Mouse (Mus musculus) 3T3-L1 (cell line): ENCODE results near the gene Zfp867.

Experiments
- DNase-seq: peaks from one replicate; pipeline ENCODE4 v3.0.0-alpha.2; 2015; ENCODE audit warnings: low read depth, low spot score

Gene Zfp867

GRCm38 (mm10) chr11:59472326-59472677, at the start of gene Zfp867:
Gene Zfp867, minus strand, starts transcription at chr11:59472474.
- DNase-seq = peak; percentile 95

- no peak for DNase-seq
Measured at GRCm38 (mm10) chr11:59519741-59520495, 47.6 kb upstream of the Zfp867 start.

GRCm38 (mm10) chr11:59518226-59518625, 46.0 kb upstream of the Zfp867 start:
- no peak for DNase-seq

- no peak for DNase-seq
Measured at GRCm38 (mm10) chr11:59517441-59517840, 45.2 kb upstream of the Zfp867 start.

GRCm38 (mm10) chr11:59514789-59515188, 42.5 kb upstream of the Zfp867 start:
- no peak for DNase-seq

GRCm38 (mm10) chr11:59514381-59514780, 42.1 kb upstream of the Zfp867 start:
- no peak for DNase-seq

GRCm38 (mm10) chr11:59513556-59513955, 41.3 kb upstream of the Zfp867 start:
- DNase-seq = peak; percentile 39

GRCm38 (mm10) chr11:59512733-59513132, 40.5 kb upstream of the Zfp867 start:
- no peak for DNase-seq

- DNase-seq = no peak
Measured at GRCm38 (mm10) chr11:59511558-59511957, 39.3 kb upstream of the Zfp867 start.

GRCm38 (mm10) chr11:59506713-59507074, 34.4 kb upstream of the Zfp867 start:
- no peak for DNase-seq

- peak; percentile 90 for DNase-seq
Measured at GRCm38 (mm10) chr11:59505839-59506712, 33.8 kb upstream of the Zfp867 start.

- DNase-seq = peak; percentile 75
Measured at GRCm38 (mm10) chr11:59505351-59505838, 33.1 kb upstream of the Zfp867 start.

- no peak for DNase-seq
Measured at GRCm38 (mm10) chr11:59501978-59502700, 29.9 kb upstream of the Zfp867 start.

GRCm38 (mm10) chr11:59497747-59498146, 25.5 kb upstream of the Zfp867 start:
- DNase-seq = no peak

- DNase-seq = no peak
Measured at GRCm38 (mm10) chr11:59496672-59497310, 24.5 kb upstream of the Zfp867 start.

GRCm38 (mm10) chr11:59486222-59486621, 13.9 kb upstream of the Zfp867 start:
- DNase-seq = no peak

GRCm38 (mm10) chr11:59485641-59486040, 13.4 kb upstream of the Zfp867 start:
- DNase-seq = no peak

- peak; percentile 83 for DNase-seq
Measured at GRCm38 (mm10) chr11:59483212-59483611, 10.9 kb upstream of the Zfp867 start.

- peak; percentile 27 for DNase-seq
Measured at GRCm38 (mm10) chr11:59477240-59477639, 5.0 kb upstream of the Zfp867 start.

GRCm38 (mm10) chr11:59471413-59472325, 605 bp downstream of the Zfp867 start:
- peak; percentile 42 for DNase-seq
